Mouse (Mus musculus): ENCODE data around the gene Tln2. TPM values are rescaled to one million over a fixed set of nuclear protein-coding genes. Genes with fewer than 3 reads are reported as not detected.

The Tln2 gene
- polyA plus RNA-seq, 1 experiment from 2014 or later, result 47.6 TPM

DNA sequence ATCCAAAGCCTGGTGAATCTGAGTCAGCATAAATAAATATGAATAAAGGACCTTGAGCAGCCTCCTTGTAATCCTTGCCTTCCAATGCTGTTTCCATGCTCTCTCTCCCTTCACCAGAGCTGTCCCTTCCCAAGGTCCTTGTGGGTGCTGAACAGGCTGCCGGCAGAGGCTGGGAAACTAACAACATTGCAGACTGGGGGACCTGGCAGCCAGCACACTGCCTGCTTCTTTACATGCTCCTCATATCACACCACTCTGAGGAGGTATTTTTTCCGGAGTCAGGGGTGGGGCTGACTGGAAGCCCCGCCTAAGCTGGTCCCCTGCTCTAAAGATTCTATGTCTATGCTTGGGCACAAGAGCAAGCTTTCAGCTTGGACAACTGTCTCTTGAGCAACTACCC is 64.2 kb downstream of the Tln2 start:
- no peak for ATAC-seq (ENCODE audit: low FRiP score, low read depth)
- Histone ChIP-seq H3K9ac (no peak overlapping the region), H3K36me3 (no peaks in the 10 kb centered on the region), H3K27me3 (no peaks in the 10 kb centered on the region), H3K27ac (no peak overlapping the region), H3K9me3 (no peaks in the 10 kb centered on the region), H3K4me3 (no peak overlapping the region), H3K4me2 (replicated peaks) (no peak overlapping the region), H3K4me1 (peaks cover 34% of the 10 kb centered on the region)
- 41% methylated on average over 3 of the region's 3 CpGs for WGBS

DNA sequence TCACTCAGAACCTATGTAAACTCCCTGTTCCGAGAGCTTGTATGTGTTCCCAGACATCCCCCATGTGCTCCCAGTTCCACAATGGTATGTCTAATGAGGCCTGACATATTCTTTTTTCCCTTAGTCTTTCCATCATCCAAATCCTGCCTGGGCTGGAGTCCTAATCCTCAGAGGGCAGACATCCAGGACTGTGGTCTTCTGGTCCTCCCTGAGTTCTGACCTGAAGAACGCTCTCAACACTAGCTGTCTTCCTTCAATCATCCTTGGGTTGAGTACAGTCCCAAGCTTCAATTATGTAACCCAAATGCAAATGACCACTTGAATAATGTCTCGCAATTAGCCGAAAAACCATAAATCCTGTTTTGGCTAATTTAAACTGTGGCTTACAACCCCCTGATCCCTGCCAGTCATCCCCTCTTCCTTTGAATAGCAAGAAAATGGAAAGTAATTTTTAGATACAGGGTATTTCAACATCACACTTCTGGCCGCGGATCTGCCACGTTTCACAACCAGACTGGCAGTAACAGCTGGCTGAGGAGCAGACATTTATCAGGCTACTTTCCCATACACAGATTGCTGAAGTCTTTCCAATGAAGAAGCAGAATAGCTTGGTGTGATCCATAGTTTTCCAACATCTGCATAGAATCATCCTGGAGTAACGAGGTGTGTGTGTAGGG is 65.5 kb downstream of the Tln2 start:
- no peak overlapping the region for H3K27ac ChIP-seq
- H3K36me3 ChIP-seq, result no peaks in the 10 kb centered on the region
- H3K4me1 ChIP-seq, result peaks cover 34% of the 10 kb centered on the region
- H3K9me3 ChIP-seq, result no peaks in the 10 kb centered on the region
- no peak overlapping the region for H3K4me2 ChIP-seq (replicated peaks)
- WGBS, result 76% methylated on average over 8 of the region's 8 CpGs
- H3K4me3 ChIP-seq, result no peak overlapping the region
- ATAC-seq (ENCODE audit: low FRiP score, low read depth), result no peak
- H3K9ac ChIP-seq, result no peak overlapping the region
- no peaks in the 10 kb centered on the region for H3K27me3 ChIP-seq

DNA sequence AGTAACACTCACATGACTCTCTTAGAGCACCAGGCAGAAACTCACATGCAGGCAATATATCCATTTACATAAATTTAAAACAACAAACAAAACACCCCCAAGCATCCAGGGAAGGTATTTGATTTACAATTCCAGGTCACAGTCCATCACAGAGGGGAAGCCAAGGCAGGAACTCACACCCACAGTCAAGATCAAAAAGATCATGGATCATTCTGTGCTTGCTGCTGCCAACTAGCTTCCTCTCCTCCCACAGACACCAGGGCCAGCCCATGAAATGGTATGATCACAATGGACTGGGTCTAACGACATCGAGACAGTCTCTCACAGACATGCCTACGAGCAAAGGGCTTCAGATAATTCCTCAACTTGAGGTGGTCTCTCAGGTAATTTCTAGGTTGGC is 70.1 kb downstream of the Tln2 start:
- Histone ChIP-seq H3K9me3 (no peaks in the 10 kb centered on the region), H3K4me3 (no peak overlapping the region), H3K36me3 (no peaks in the 10 kb centered on the region), H3K27ac (no peak overlapping the region), H3K4me2 (replicated peaks) (no peak overlapping the region), H3K4me1 (peaks cover 16% of the 10 kb centered on the region), H3K9ac (no peak overlapping the region), H3K27me3 (no peaks in the 10 kb centered on the region)
- 69% methylated on average over 3 of the region's 3 CpGs for WGBS
- ATAC-seq (ENCODE audit: low FRiP score, low read depth), result no peak

DNA sequence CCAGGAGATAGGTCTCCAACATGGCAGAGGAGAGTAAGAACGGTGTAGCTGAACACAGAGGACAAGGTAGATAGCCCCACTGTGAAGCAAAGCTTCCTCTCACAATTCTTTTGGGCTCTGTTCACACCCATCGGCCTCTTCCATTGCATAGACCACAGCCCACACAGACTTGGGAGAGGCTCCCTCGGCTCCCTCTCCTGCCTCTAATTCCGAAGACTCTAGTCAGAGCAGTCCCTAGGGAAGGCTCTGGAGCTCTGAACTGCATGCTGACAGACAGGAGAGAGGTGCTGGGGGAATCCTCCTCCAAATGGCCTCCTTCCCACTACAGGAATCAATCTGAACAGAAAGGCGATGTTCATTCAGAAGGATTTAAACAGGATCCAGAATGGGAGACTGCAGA is 72.9 kb downstream of the Tln2 start:
- Histone ChIP-seq H3K27ac (no peak overlapping the region), H3K36me3 (no peaks in the 10 kb centered on the region), H3K4me3 (no peak overlapping the region), H3K27me3 (peaks cover 11% of the 10 kb centered on the region), H3K9me3 (no peaks in the 10 kb centered on the region), H3K9ac (no peak overlapping the region), H3K4me1 (peaks cover 32% of the 10 kb centered on the region), H3K4me2 (replicated peaks) (no peak overlapping the region)
- ATAC-seq (ENCODE audit: low FRiP score, low read depth), result no peak
- WGBS, result 72% methylated on average over 5 of the region's 5 CpGs

DNA sequence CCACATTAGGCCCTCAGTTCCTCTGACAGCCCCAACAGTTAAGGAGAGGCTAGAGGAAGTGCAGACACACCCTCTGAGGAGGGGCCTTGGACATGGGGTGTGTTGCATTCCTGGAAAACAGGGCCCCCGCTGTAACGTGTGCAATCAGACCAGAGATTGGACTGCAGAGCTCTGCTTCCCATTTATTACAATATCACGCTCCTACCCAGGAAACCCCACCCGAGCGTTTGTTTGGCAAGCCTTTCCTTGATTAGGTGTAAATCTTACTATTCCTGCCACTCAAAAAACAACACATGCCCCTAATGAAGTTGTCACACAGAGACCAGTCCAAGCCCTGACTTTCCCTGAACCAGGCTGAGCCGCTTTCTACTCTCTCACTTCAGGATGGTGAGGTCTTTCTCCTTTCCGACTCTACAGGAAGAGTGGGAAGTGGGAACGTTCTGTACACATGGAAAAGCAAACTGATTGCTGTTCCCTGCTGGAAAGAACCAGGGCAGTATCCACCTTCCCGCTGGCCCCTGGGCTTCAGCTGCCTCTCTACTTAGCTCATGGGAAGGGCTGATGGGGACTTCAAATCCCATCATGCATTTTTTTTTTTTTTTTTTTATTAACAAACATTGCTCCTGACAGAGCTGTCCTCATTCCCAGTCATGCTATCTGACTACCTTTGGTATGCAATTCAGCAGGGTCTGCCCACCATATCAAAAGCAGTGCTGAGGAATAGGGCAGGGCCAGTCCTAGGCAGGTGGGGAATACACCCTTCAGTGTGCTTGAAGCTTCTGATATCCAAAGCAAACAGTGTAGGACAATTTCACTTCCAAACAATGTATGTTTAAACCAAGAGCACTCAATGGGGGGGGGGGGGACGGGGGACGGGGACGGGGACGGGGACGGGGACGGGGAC is 74.1 kb downstream of the Tln2 start:
- H3K4me2 ChIP-seq (replicated peaks), result no peak overlapping the region
- no peaks in the 10 kb centered on the region for H3K9me3 ChIP-seq
- H3K4me1 ChIP-seq, result peaks cover 36% of the 10 kb centered on the region
- peaks cover 11% of the 10 kb centered on the region for H3K27me3 ChIP-seq
- H3K9ac ChIP-seq, result no peak overlapping the region
- no peak overlapping the region for H3K4me3 ChIP-seq
- no peak overlapping the region for H3K27ac ChIP-seq
- WGBS, result 54% methylated on average over 15 of the region's 15 CpGs
- H3K36me3 ChIP-seq, result no peaks in the 10 kb centered on the region
- no peak; the same call in 1 of the 2 replicates for ATAC-seq (ENCODE audit: low FRiP score, low read depth)

DNA sequence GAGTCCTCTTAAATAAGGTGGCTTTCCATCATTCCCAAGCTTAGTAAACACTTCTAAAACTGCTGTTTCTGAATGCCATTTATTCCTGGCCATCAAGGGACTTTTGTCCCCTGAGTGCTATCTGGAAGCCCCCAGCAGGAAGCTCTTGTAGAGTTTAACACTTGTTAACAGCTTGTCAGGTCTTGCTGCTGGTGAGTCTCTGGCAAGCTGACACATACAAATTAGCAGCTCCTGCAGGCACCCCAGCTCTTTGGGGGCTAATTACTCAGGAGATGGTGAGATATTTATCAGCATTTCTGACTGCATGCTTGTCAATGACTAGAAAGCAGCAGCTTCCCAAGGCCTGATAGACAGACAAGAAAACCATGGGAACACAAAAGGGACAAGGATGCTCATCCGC is 77.2 kb downstream of the Tln2 start:
- Histone ChIP-seq H3K4me3 (no peak overlapping the region), H3K27ac (no peak overlapping the region), H3K9me3 (no peaks in the 10 kb centered on the region), H3K4me2 (replicated peaks) (no peak overlapping the region), H3K36me3 (no peaks in the 10 kb centered on the region), H3K9ac (no peak overlapping the region), H3K4me1 (peaks cover 36% of the 10 kb centered on the region), H3K27me3 (peaks cover 11% of the 10 kb centered on the region)
- ATAC-seq (ENCODE audit: low FRiP score, low read depth), result no peak
- WGBS, result 53% methylated on average over 1 of the region's 1 CpGs

DNA sequence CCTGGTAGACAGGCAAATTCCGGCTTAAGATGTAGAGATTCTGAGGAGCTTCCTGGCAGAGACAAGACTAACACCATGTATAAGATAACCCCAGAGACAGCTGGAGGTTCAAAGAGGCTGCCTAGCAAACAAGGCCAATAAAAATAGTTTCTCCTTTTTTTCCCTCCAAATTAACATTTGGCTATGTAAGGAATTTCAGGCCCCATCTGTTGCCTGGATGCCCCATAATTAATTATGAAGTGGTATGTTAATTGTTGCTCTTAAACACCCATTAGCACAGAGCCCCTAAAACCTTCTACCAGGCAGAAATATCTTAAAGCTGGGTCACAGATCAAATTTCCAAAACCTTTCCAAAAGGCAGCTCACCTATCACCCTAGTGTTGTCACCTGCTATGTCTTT is 77.7 kb downstream of the Tln2 start:
- Histone ChIP-seq H3K4me2 (replicated peaks) (no peak overlapping the region), H3K27ac (no peak overlapping the region), H3K9ac (no peak overlapping the region), H3K4me3 (no peak overlapping the region), H3K27me3 (peaks cover 11% of the 10 kb centered on the region), H3K9me3 (no peaks in the 10 kb centered on the region), H3K4me1 (peaks cover 36% of the 10 kb centered on the region), H3K36me3 (no peaks in the 10 kb centered on the region)
- WGBS, result 8% methylated on average over 1 of the region's 1 CpGs
- ATAC-seq (ENCODE audit: low FRiP score, low read depth), result no peak

DNA sequence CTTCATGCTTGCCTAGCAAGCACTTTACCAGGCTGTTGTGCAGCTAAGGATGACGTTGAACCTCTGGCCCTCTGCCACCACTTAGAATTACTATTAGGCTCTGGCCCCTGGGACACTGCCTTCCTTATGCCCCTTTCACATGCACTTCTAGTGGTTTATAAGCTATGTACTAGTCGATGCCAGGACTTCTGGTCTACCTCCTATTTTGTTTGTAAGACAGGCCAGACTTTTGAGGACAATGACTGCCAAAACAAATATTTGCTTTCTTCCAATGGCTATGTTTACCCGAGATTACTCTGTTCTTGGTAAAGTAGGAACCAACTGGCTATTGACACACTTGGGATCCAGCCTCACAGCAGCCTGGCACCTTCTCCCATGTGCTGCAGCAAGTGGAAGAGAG is 82.1 kb downstream of the Tln2 start:
- H3K4me3 ChIP-seq, result no peak overlapping the region
- H3K4me2 ChIP-seq (replicated peaks), result no peak overlapping the region
- no peak overlapping the region for H3K9ac ChIP-seq
- H3K27ac ChIP-seq, result no peak overlapping the region
- no peaks in the 10 kb centered on the region for H3K27me3 ChIP-seq
- no peak for ATAC-seq (ENCODE audit: low FRiP score, low read depth)
- no peaks in the 10 kb centered on the region for H3K9me3 ChIP-seq
- WGBS, result 82% methylated on average over 3 of the region's 3 CpGs
- no peaks in the 10 kb centered on the region for H3K36me3 ChIP-seq
- H3K4me1 ChIP-seq, result peaks cover 12% of the 10 kb centered on the region; the same call in 1 of the 2 replicates

DNA sequence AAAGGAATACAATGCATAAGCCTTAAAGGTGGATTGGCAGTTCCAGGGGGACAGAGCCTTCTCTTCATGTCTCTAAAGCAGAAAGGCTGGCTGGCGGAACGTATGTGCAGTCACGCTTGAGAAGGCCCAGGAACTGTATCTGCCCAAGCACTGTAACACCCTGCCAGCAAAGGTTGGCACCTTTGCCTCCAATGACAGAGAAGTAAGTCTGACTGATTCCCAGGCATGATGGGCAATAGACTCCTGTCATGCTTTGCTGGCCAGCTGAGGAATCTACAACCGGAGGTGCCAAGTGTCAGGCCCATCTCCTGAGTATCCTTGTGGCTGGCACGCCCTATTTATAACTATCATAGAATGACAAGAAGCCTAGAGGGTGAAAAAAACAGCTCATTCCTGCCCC is 83.3 kb downstream of the Tln2 start:
- Histone ChIP-seq H3K36me3 (no peaks in the 10 kb centered on the region), H3K27ac (no peak overlapping the region), H3K27me3 (no peaks in the 10 kb centered on the region), H3K4me3 (no peak overlapping the region), H3K9ac (no peak overlapping the region), H3K4me2 (replicated peaks) (no peak overlapping the region), H3K4me1 (no peaks in the 10 kb centered on the region), H3K9me3 (no peaks in the 10 kb centered on the region)
- ATAC-seq (ENCODE audit: low FRiP score, low read depth), result no peak
- 92% methylated on average over 5 of the region's 5 CpGs for WGBS

DNA sequence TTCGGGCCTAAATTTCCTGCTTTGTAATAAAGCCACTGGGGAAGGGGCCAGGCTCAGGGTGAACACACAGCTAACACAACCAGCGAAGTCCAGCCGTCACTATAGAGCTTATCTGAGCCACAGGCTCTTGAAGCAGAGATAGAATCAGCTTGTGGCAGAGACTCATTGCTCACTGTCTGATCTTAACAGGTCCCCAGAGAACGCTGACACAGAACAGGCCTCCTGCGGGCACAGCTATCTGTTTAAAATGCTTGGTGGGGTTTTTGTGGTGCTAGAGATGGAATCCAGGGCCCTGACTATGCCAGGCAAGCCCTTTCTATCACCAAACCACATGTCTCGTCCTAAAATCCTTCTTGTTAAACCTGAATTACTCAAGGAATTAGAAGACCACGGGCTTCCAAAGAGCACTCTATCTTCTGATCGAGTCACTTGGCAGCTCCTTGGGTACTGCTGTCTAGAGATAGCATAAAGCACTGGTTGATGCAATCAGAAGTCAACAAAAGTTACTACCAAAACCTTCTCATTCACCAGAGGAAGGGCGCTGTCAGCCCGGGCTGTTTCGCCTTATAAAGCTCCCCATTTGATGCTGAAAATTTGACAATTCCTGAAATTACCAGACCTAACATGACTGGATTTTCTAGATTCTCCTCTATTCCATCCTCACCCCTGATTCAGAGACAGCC is 95.9 kb downstream of the Tln2 start:
- Histone ChIP-seq H3K4me3 (no peak overlapping the region), H3K4me2 (replicated peaks) (no peak overlapping the region), H3K27me3 (no peaks in the 10 kb centered on the region), H3K36me3 (no peaks in the 10 kb centered on the region), H3K9me3 (no peaks in the 10 kb centered on the region), H3K4me1 (peaks cover 18% of the 10 kb centered on the region), H3K27ac (no peak overlapping the region), H3K9ac (no peak overlapping the region)
- 40% methylated on average over 11 of the region's 11 CpGs for WGBS
- ATAC-seq (ENCODE audit: low FRiP score, low read depth), result no peak

DNA sequence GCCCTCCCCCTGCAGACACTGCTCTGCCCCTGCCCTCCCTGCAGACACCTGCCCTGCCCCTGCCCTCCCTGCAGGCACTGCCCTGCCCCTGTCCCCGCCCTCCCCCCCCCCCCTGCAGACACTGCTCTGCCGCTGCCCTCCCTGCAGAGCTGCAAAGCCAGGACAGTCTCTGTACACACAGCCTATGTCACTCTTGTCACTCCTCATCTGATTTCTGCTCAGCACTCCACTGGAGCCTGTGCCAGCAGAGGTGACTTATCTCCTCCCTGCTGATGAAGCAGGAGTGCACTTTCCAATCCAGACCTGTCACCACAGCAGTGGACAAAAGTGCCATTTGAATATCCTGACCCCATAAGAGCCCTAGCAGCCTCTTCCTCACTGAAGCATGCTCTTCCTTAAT is 118.0 kb downstream of the Tln2 start:
- H3K27ac ChIP-seq, result no peak overlapping the region
- no peaks in the 10 kb centered on the region for H3K36me3 ChIP-seq
- ATAC-seq (ENCODE audit: low FRiP score, low read depth), result no peak
- no peak overlapping the region for H3K4me3 ChIP-seq
- H3K27me3 ChIP-seq, result no peaks in the 10 kb centered on the region
- no peak overlapping the region for H3K9ac ChIP-seq
- WGBS, result 56% methylated on average over 1 of the region's 2 CpGs
- no peaks in the 10 kb centered on the region for H3K9me3 ChIP-seq
- H3K4me2 ChIP-seq (replicated peaks), result no peak overlapping the region
- H3K4me1 ChIP-seq, result peaks cover 3% of the 10 kb centered on the region

DNA sequence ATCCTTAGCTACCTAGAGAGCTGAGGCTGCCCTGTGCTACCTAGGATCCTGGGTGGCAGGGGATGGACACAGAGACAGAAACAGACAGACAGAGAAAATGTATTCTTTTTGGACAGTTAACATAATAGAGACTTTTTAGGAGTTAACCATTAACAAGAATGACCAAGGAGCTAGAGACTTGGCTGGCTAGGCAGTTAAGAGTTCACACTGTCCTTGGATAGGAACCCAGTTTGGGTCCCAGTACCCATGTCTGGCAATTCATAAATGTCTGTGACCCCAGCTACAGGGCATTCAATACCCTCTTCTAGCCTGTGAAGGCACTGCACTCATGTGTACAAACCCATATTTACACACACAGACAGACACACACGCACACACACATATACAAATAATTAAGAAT is 122.0 kb downstream of the Tln2 start:
- H3K4me3 ChIP-seq, result no peak overlapping the region
- no peaks in the 10 kb centered on the region for H3K9me3 ChIP-seq
- no peak for ATAC-seq (ENCODE audit: low FRiP score, low read depth)
- no peak overlapping the region for H3K27ac ChIP-seq
- H3K4me2 ChIP-seq (replicated peaks), result no peak overlapping the region
- WGBS, result 98% methylated on average over 1 of the region's 1 CpGs
- H3K36me3 ChIP-seq, result no peaks in the 10 kb centered on the region
- peaks cover 21% of the 10 kb centered on the region for H3K4me1 ChIP-seq
- H3K27me3 ChIP-seq, result no peaks in the 10 kb centered on the region
- H3K9ac ChIP-seq, result no peak overlapping the region
